Mouse (Mus musculus): Measurements from ENCODE around the gene Kif16b.

GRCm38 (mm10) chr2:142760843-142761242 lies 140.5 kb downstream of the Kif16b start:
- no peak for TF ChIP-seq CTCF (IDR thresholded peaks at IDR 0.05; ENCODE audit: low read depth)
- TF ChIP-seq EP300 (IDR thresholded peaks at IDR 0.05; ENCODE audit: low read depth): no peak
